Mouse (Mus musculus): ENCODE measurements around the gene Nectin2. TPM values are rescaled to one million over a fixed set of nuclear protein-coding genes. Genes with fewer than 3 reads are reported as not detected.
A peak's percentile ranks its signal among the peaks of the same experiment; 100 is the strongest.

Nectin2 gene
- total and polyA plus RNA-seq, 3 experiments: 29.4 to 41.4 (median 30.2) TPM

DNA sequence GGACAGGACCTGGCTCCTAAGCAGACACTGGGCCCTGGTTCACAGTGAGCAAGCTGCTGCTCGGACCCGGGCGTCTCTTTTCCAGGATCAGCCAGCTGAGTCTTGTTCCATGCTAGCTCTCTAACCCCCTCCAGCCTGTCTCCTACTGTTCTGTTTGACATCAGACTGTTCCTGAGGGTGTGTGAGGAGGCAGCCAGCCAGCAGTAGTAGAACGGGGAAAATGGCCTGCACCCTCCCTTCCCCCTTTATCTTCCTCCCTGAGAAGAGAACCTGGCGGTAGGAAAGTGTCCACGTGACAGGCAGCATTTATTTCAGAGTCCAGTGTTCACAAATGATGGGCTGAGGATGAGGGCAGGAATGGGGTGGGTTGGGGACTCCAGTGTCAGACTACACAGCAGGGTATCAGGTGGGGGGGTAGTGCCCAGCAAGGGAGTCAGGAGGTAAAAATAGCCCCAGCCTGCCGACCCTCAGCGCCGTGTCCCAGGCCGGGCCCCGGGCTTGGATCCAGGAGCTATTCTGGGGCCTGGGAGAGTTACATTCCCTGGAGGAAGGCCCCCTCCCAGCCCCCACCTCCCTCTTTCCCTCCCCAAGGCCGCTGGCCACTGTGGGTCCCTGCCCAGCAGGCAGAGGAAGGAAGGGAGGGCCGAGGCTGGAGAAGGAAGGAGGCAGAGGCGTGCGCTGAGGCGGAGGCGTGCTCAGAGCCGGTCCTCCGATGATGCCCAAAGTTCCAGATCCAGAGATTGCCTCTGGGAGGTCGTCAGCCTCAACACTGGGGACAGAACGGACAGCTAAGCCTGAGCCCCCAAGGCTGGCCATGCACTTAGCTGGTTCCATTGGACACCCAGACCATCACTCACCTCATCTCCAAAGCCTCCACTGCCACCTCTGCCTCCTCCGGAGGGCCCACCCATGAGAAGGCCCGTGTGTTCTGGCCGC is 5.8 kb upstream of the Nectin2 start:
- 7% methylated on average over 23 of the region's 24 CpGs for WGBS
- H3K27ac ChIP-seq: peak overlapping the region; percentile 98
- peak overlapping the region; percentile 31 for H3K4me3 ChIP-seq
- DNase-seq: peak; percentile 88 to 92
- intact Hi-C loops (cut with DNase I): loop anchor here (1.0 to 2.0 kb wide), 2 partner anchors 13 to 28 kb away; no protein-coding TSS in a partner anchor
- peak overlapping the region; percentile 65 for H3K9ac ChIP-seq (ENCODE audit: low read depth, low read length)
- peaks cover 24% of the 10 kb centered on the region for H3K4me1 ChIP-seq (ENCODE audit: control insufficient read depth, insufficient read depth, low read length)
- TF ChIP-seq EP300 (IDR thresholded peaks at IDR 0.05; ENCODE audit: insufficient read depth, low read depth, low read length): peak; percentile 78; the same call in 1 of the 2 replicates
- no peak for TF ChIP-seq CTCF (IDR thresholded peaks at IDR 0.05)
- TF ChIP-seq POLR2A (IDR thresholded peaks at IDR 0.05; ENCODE audit: insufficient read depth, low read depth, low read length): peak; percentile 65
- H3K27me3 ChIP-seq (ENCODE audit: control insufficient read depth, insufficient read depth, low read length): no peaks in the 10 kb centered on the region
- peaks cover 17% of the 10 kb centered on the region for H3K36me3 ChIP-seq (ENCODE audit: control insufficient read depth, insufficient read depth, low read length)
- H3K79me2 ChIP-seq (replicated peaks; ENCODE audit: control insufficient read depth, insufficient read depth, low read length): no peaks in the 10 kb centered on the region

DNA sequence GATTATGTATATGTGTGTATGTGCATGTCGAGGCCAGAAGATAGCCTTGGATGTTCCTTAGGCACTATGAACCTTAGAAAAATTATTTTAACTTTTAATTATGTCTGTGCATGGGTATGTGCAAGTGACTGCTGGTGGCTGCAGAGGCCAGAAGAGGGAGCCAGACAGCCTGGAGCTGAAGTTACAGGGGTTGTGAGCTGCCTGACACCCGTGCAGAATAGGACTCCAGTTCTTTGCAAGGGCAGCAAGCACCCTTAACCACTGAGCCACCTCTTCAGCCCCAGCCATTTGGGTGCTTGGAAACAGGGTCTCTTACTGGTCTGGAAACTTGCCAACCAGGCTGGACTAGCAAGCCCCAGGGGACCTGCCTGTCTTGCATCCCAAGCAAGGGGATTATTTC is 4.7 kb upstream of the Nectin2 start:
- intact Hi-C loops (cut with DNase I): loop anchor here (2.0 kb wide), 1 partner anchor 14 kb away; no protein-coding TSS in a partner anchor
- DNase-seq: peak in 1 of 2 experiments; percentile 37
- Histone ChIP-seq H3K9ac (ENCODE audit: low read depth, low read length) (no peak overlapping the region), H3K27me3 (ENCODE audit: control insufficient read depth, insufficient read depth, low read length) (no peaks in the 10 kb centered on the region), H3K27ac (peak overlapping the region; percentile 98), H3K4me1 (ENCODE audit: control insufficient read depth, insufficient read depth, low read length) (peaks cover 29% of the 10 kb centered on the region), H3K79me2 (replicated peaks; ENCODE audit: control insufficient read depth, insufficient read depth, low read length) (no peaks in the 10 kb centered on the region), H3K4me3 (no peak overlapping the region), H3K36me3 (ENCODE audit: control insufficient read depth, insufficient read depth, low read length) (peaks cover 17% of the 10 kb centered on the region)
- 72% methylated on average over 2 of the region's 2 CpGs for WGBS
- TF ChIP-seq CTCF (IDR thresholded peaks at IDR 0.05): peak; percentile 57
- TF ChIP-seq EP300 (IDR thresholded peaks at IDR 0.05; ENCODE audit: insufficient read depth, low read depth, low read length): no peak
- TF ChIP-seq POLR2A (IDR thresholded peaks at IDR 0.05; ENCODE audit: insufficient read depth, low read depth, low read length): 0 out of 2 replicates have a peak, but pooled peaks have one; percentile 16

DNA sequence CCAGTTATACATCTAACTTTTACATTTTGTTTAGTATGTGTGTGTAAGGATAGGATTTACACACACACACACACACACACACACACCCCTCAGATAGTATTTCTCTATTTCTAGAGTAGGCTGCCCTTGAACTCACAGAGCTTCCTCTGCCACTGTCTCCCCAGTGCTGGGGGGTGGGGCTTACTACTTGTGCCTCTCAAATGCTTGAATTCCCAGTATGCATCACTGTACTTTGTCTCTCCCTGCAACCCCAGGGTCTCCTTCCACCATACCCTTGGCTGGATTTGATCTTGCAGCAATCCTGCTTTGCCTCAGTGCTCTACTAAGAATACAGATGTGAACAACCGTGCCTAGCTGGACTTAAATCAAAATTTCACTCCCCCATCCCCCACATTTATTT is 3.8 kb upstream of the Nectin2 start:
- WGBS: 46% methylated on average over 1 of the region's 1 CpGs
- H3K4me1 ChIP-seq (ENCODE audit: control insufficient read depth, insufficient read depth, low read length): peaks cover 28% of the 10 kb centered on the region
- no peak for DNase-seq
- no peaks in the 10 kb centered on the region for H3K79me2 ChIP-seq (replicated peaks; ENCODE audit: control insufficient read depth, insufficient read depth, low read length)
- no peak for TF ChIP-seq EP300 (IDR thresholded peaks at IDR 0.05; ENCODE audit: insufficient read depth, low read depth, low read length)
- TF ChIP-seq CTCF (IDR thresholded peaks at IDR 0.05): no peak
- TF ChIP-seq POLR2A (IDR thresholded peaks at IDR 0.05; ENCODE audit: insufficient read depth, low read depth, low read length): no peak
- H3K9ac ChIP-seq (ENCODE audit: low read depth, low read length): no peak overlapping the region
- no peaks in the 10 kb centered on the region for H3K27me3 ChIP-seq (ENCODE audit: control insufficient read depth, insufficient read depth, low read length)
- intact Hi-C loops (cut with DNase I): loop anchor here (2.0 to 5.0 kb wide), 4 partner anchors 15 to 183 kb away; no protein-coding TSS in a partner anchor
- H3K4me3 ChIP-seq: no peak overlapping the region
- peaks cover 12% of the 10 kb centered on the region for H3K36me3 ChIP-seq (ENCODE audit: control insufficient read depth, insufficient read depth, low read length)
- H3K27ac ChIP-seq: peak overlapping the region; percentile 98

DNA sequence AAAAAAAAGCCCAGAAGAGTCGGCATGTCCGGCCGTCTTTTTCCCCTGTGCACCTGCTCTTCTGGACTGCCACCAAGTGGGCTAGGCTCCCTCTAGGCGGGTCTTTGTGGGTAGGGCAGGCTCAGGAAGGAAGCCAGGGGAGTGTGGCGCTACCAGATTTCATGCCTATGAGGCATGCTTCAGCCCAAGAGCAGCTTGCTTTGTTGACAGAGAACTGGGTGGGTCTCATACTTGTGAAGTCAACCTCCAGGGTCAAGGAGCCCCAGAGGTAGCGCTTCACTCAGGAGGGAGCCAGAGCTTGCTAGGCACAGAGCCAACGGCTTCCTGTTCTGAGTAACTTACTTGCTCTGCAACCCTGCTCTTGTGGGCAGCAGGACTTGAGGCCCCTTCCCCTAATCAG is 3.3 kb upstream of the Nectin2 start:
- Histone ChIP-seq H3K27me3 (ENCODE audit: control insufficient read depth, insufficient read depth, low read length) (no peaks in the 10 kb centered on the region), H3K36me3 (ENCODE audit: control insufficient read depth, insufficient read depth, low read length) (peaks cover 12% of the 10 kb centered on the region), H3K27ac (peak overlapping the region; percentile 98), H3K4me1 (ENCODE audit: control insufficient read depth, insufficient read depth, low read length) (peaks cover 28% of the 10 kb centered on the region), H3K9ac (ENCODE audit: low read depth, low read length) (no peak overlapping the region), H3K4me3 (no peak overlapping the region), H3K79me2 (replicated peaks; ENCODE audit: control insufficient read depth, insufficient read depth, low read length) (no peaks in the 10 kb centered on the region)
- intact Hi-C loops (cut with DNase I): loop anchor here (5.0 kb wide), 3 partner anchors 89 to 184 kb away; no protein-coding TSS in a partner anchor
- DNase-seq: peak; percentile 61 to 71
- TF ChIP-seq POLR2A (IDR thresholded peaks at IDR 0.05; ENCODE audit: insufficient read depth, low read depth, low read length) (no peak), EP300 (IDR thresholded peaks at IDR 0.05; ENCODE audit: insufficient read depth, low read depth, low read length) (peak; percentile 83; the same call in 1 of the 2 replicates), CTCF (IDR thresholded peaks at IDR 0.05) (peak; percentile 26; the same call in 1 of the 2 replicates)
- 13% methylated on average over 7 of the region's 7 CpGs for WGBS

DNA sequence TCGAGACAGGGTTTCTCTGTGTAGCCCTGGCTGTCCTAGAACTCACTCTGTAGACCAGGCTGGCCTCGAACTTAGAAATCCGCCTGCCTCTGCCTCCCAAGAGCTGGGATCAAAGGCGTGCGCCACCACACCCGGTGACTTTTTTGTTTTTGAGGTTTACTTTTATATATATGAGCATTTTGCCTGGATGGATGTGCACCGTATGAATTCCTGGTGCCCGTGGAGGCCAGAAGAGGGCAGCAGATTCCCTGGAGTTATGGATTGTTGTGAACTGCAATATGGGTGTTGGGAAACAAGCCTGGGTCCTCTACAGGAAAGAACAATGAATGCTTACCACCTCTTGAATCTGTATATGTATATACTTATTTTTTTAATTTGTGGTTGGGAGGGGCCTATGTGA is 2.4 kb upstream of the Nectin2 start:
- Histone ChIP-seq H3K79me2 (replicated peaks; ENCODE audit: control insufficient read depth, insufficient read depth, low read length) (no peaks in the 10 kb centered on the region), H3K9ac (ENCODE audit: low read depth, low read length) (no peak overlapping the region), H3K27me3 (ENCODE audit: control insufficient read depth, insufficient read depth, low read length) (no peaks in the 10 kb centered on the region), H3K4me3 (no peak overlapping the region), H3K27ac (peak overlapping the region; percentile 98), H3K36me3 (ENCODE audit: control insufficient read depth, insufficient read depth, low read length) (peaks cover 12% of the 10 kb centered on the region), H3K4me1 (ENCODE audit: control insufficient read depth, insufficient read depth, low read length) (peaks cover 29% of the 10 kb centered on the region)
- peak in 1 of 2 experiments; percentile 48 for DNase-seq
- intact Hi-C loops (cut with DNase I): loop anchor here (5.0 kb wide), 3 partner anchors 90 to 185 kb away; no protein-coding TSS in a partner anchor
- 79% methylated on average over 8 of the region's 8 CpGs for WGBS
- no peak for TF ChIP-seq POLR2A (IDR thresholded peaks at IDR 0.05; ENCODE audit: insufficient read depth, low read depth, low read length)
- TF ChIP-seq EP300 (IDR thresholded peaks at IDR 0.05; ENCODE audit: insufficient read depth, low read depth, low read length): no peak
- peak; percentile 75 for TF ChIP-seq CTCF (IDR thresholded peaks at IDR 0.05)
